Mouse (Mus musculus) neural tube, embryonic 14.5 days (tissue): Measurements from ENCODE around the gene Naa40. TPM values are rescaled to one million over a fixed set of nuclear protein-coding genes. Genes with fewer than 3 reads are reported as not detected.

Experiments
- ATAC-seq: fragments of 200-750 bp; cut with Nextera tagmentation; 2 replicates; pipeline ENCODE4 v1.8.0; 2017; ENCODE audit warnings: low read depth, mild to moderate bottlenecking, moderate TSS enrichment, moderate library complexity
- H3K27ac ChIP-seq: fragments of 300-500 bp; sonication (generic); 2 replicates; pipeline ENCODE4 v1.5.1; 2014; ENCODE audit warnings: low read depth, mild to moderate bottlenecking, control low read depth, low read length, moderate library complexity, mixed read lengths
- H3K27me3 ChIP-seq: fragments of 300-500 bp; sonication (generic); 2 replicates; pipeline ENCODE4 v1.6.1; 2014; ENCODE audit warnings: low read length; ENCODE audit not compliant: control insufficient read depth, insufficient read depth
- H3K36me3 ChIP-seq: fragments of 300-500 bp; sonication (generic); 2 replicates; pipeline ENCODE4 v1.6.1; 2014; ENCODE audit warnings: low read length, mixed read lengths; ENCODE audit not compliant: control insufficient read depth, insufficient read depth
- H3K4me1 ChIP-seq: fragments of 300-500 bp; sonication (generic); 2 replicates; pipeline ENCODE4 v1.6.1; 2014; ENCODE audit warnings: low read length; ENCODE audit not compliant: control insufficient read depth, insufficient read depth
- H3K4me2 ChIP-seq: fragments of 300-500 bp; sonication (generic); 2 replicates; pipeline ENCODE4 v1.6.1; 2014; ENCODE audit warnings: mild to moderate bottlenecking, low read depth, low read length, control low read depth
- H3K4me3 ChIP-seq: fragments of 300-500 bp; sonication (generic); 2 replicates; pipeline ENCODE4 v1.5.1; 2014; ENCODE audit warnings: low read depth, low read length, control low read depth, mixed read lengths
- H3K9ac ChIP-seq: fragments of 300-500 bp; sonication (generic); replicated peaks from 2 replicates; pipeline ENCODE4 v1.6.1; 2014; ENCODE audit warnings: low read depth, mild to moderate bottlenecking, control low read depth, low read length, mixed read lengths
- H3K9me3 ChIP-seq: fragments of 300-500 bp; sonication (generic); 2 replicates; pipeline ENCODE4 v1.6.1; 2016; ENCODE audit warnings: low read length; ENCODE audit not compliant: control insufficient read depth
- WGBS: fragments of 180-500 bp; shearing (Covaris S2); extraction: QIAGEN DNeasy Blood & Tissue Kit; methylation state at CpG from one replicate; pipeline ENCODE4 v1.1.7; 2014; 5-methylcytosine and 5-hydroxymethylcytosine counted together
- polyA plus RNA-seq: library from polyadenylated mRNA; unstranded; fragments of >200 nt; fragmentation: Nextera tagmentation; extraction: Ambion mirVana; gene quantifications from 2 replicates; pipeline ENCODE4 v1.2.1, GENCODE M21; 2014

Naa40 gene
- 68.7 and 71.3 TPM in 2 replicates for polyA plus RNA-seq

GRCm38 (mm10) chr19:7240782-7241690 is at the start of gene Naa40:
Gene Naa40 (minus strand): TSS chr19:7241183.
- under 1% methylated on average over 57 of the region's 80 CpGs for WGBS
- Histone ChIP-seq H3K9ac (peak within 1 kb of the TSS; percentile 82), H3K36me3 (no peaks in the 10 kb centered on the region), H3K4me3 (peak within 1 kb of the TSS; percentile 72), H3K27ac (peak within 1 kb of the TSS; percentile 80), H3K9me3 (no peaks in the 10 kb centered on the region), H3K27me3 (no peaks in the 10 kb centered on the region), H3K4me1 (peaks cover 8% of the 10 kb centered on the region), H3K4me2 (peak within 1 kb of the TSS; percentile 98)
- peak; percentile 96 for ATAC-seq

DNA sequence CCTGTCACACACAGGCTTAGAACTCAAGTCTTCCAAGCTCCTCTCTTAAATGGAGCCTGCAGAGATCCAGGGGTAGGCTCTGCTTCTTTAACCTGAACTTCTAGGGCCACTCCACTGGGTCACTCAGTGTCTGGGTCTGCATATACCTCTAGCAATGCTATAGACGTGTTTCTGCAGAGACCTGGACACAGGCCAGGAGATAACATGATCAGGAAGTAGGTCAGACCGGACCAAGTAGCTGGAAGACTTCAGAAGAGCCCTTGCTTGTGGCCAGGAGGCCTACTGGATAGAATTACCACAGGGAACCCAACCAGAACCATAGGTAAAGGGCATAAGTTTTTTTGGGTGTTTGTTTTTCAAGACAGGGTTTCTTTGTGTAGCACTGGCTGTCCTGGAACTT is 48.8 kb upstream of the Naa40 start:
- no peak for ATAC-seq
- H3K4me3 ChIP-seq = no peak overlapping the region
- 72% methylated on average over 2 of the region's 2 CpGs for WGBS
- H3K9me3 ChIP-seq = no peaks in the 10 kb centered on the region
- H3K27me3 ChIP-seq = no peaks in the 10 kb centered on the region
- no peak overlapping the region for H3K4me2 ChIP-seq
- peaks cover 28% of the 10 kb centered on the region for H3K36me3 ChIP-seq
- 0 out of 2 replicates have a peak, but pooled peaks cover under 1% of the 10 kb centered on the region for H3K4me1 ChIP-seq
- no peak overlapping the region for H3K9ac ChIP-seq
- no peak overlapping the region for H3K27ac ChIP-seq

- H3K4me2 ChIP-seq = no peak overlapping the region
- ATAC-seq = no peak
- 90% methylated on average over 3 of the region's 3 CpGs for WGBS
Observed at GRCm38 (mm10) chr19:7288288-7288687, 47.3 kb upstream of the Naa40 start.

GRCm38 (mm10) chr19:7286563-7287315 is 45.8 kb upstream of the Naa40 start:
- no peak overlapping the region for H3K9ac ChIP-seq
- no peak overlapping the region for H3K4me2 ChIP-seq
- H3K4me1 ChIP-seq = no peaks in the 10 kb centered on the region
- ATAC-seq = no peak
- no peaks in the 10 kb centered on the region for H3K9me3 ChIP-seq
- H3K36me3 ChIP-seq = peaks cover 49% of the 10 kb centered on the region
- H3K27ac ChIP-seq = no peak overlapping the region
- no peaks in the 10 kb centered on the region for H3K27me3 ChIP-seq
- H3K4me3 ChIP-seq = no peak overlapping the region
- 94% methylated on average over 12 of the region's 12 CpGs for WGBS

More at GRCm38 (mm10) chr19:7288288-7288687, 47.3 kb upstream of the Naa40 start:
- H3K9me3 ChIP-seq = no peaks in the 10 kb centered on the region
- no peaks in the 10 kb centered on the region for H3K4me1 ChIP-seq
- no peak overlapping the region for H3K4me3 ChIP-seq
- H3K27ac ChIP-seq = no peak overlapping the region
- H3K36me3 ChIP-seq = peaks cover 38% of the 10 kb centered on the region
- no peaks in the 10 kb centered on the region for H3K27me3 ChIP-seq
- H3K9ac ChIP-seq = no peak overlapping the region

- 82% methylated on average over 18 of the region's 18 CpGs for WGBS
- H3K9me3 ChIP-seq = no peaks in the 10 kb centered on the region
- H3K4me3 ChIP-seq = no peak overlapping the region
- peaks cover 21% of the 10 kb centered on the region for H3K4me1 ChIP-seq
- no peak for ATAC-seq
- no peak overlapping the region for H3K9ac ChIP-seq
- no peak overlapping the region for H3K4me2 ChIP-seq
- peaks cover 62% of the 10 kb centered on the region for H3K36me3 ChIP-seq
- H3K27me3 ChIP-seq = no peaks in the 10 kb centered on the region
- no peak overlapping the region for H3K27ac ChIP-seq
Observed at GRCm38 (mm10) chr19:7280557-7281330, 39.8 kb upstream of the Naa40 start.

- WGBS = 37% methylated on average over 6 of the region's 6 CpGs
Observed at GRCm38 (mm10) chr19:7279114-7279513, 38.1 kb upstream of the Naa40 start.

GRCm38 (mm10) chr19:7278200-7278906 is 37.4 kb upstream of the Naa40 start:
- Histone ChIP-seq H3K9ac (no peak overlapping the region), H3K36me3 (peaks cover 65% of the 10 kb centered on the region), H3K27ac (peak overlapping the region; percentile 69), H3K27me3 (no peaks in the 10 kb centered on the region), H3K9me3 (no peaks in the 10 kb centered on the region), H3K4me2 (no peak overlapping the region), H3K4me1 (peaks cover 28% of the 10 kb centered on the region), H3K4me3 (no peak overlapping the region)
- 66% methylated on average over 6 of the region's 6 CpGs for WGBS
- peak; percentile 29; the same call in 1 of the 2 replicates for ATAC-seq

More at GRCm38 (mm10) chr19:7279114-7279513, 38.1 kb upstream of the Naa40 start:
- Histone ChIP-seq H3K36me3 (peaks cover 61% of the 10 kb centered on the region), H3K4me1 (peaks cover 28% of the 10 kb centered on the region), H3K27me3 (no peaks in the 10 kb centered on the region), H3K27ac (peak overlapping the region; percentile 69), H3K4me2 (no peak overlapping the region), H3K4me3 (no peak overlapping the region), H3K9ac (no peak overlapping the region), H3K9me3 (no peaks in the 10 kb centered on the region)
- peak; percentile 32 for ATAC-seq

GRCm38 (mm10) chr19:7276796-7277195 is 35.8 kb upstream of the Naa40 start:
- no peaks in the 10 kb centered on the region for H3K27me3 ChIP-seq
- no peaks in the 10 kb centered on the region for H3K9me3 ChIP-seq
- H3K9ac ChIP-seq = peak overlapping the region; percentile 28; the same call in 1 of the 2 replicates
- peaks cover 68% of the 10 kb centered on the region for H3K36me3 ChIP-seq
- H3K4me1 ChIP-seq = peaks cover 28% of the 10 kb centered on the region
- ATAC-seq = no peak
- no peak overlapping the region for H3K4me2 ChIP-seq
- H3K4me3 ChIP-seq = no peak overlapping the region
- H3K27ac ChIP-seq = peak overlapping the region; percentile 67
- WGBS = 79% methylated on average over 5 of the region's 7 CpGs
